ENCODE assay signal across 1 mouse cellular context in genomic region chr2:177472261-177472660, GRCm38 (mm10). TPM values are rescaled to one million over a fixed set of nuclear protein-coding genes. Genes with fewer than 3 reads are reported as not detected.
"Had no signal": no experiment of that assay in that cellular context is flagged by ENCODE, and none has a peak within 500 bp of the region (broad histone marks: within the 10 kb centered on the region; RNA-seq: fewer than 3 reads in every experiment).

No protein-coding gene starts in this region.

RNA-seq across cellular contexts. Expression of gene Gm14403, which starts 25.8 kb away (rescaled TPM):
- polyA plus RNA-seq: inflammation-experienced regulatory T-cells, adult 6 months had no signal
